Mouse (Mus musculus) fat pad, adult 2 months (tissue): ENCODE data around the gene Wwox.

Experiments
- DNase-seq: peaks from one replicate; pipeline ENCODE4 v3.0.0-alpha.2; 2011; ENCODE audit warnings: low read depth, low spot score; ENCODE audit errors: extremely low read depth

Gene Wwox

DNA sequence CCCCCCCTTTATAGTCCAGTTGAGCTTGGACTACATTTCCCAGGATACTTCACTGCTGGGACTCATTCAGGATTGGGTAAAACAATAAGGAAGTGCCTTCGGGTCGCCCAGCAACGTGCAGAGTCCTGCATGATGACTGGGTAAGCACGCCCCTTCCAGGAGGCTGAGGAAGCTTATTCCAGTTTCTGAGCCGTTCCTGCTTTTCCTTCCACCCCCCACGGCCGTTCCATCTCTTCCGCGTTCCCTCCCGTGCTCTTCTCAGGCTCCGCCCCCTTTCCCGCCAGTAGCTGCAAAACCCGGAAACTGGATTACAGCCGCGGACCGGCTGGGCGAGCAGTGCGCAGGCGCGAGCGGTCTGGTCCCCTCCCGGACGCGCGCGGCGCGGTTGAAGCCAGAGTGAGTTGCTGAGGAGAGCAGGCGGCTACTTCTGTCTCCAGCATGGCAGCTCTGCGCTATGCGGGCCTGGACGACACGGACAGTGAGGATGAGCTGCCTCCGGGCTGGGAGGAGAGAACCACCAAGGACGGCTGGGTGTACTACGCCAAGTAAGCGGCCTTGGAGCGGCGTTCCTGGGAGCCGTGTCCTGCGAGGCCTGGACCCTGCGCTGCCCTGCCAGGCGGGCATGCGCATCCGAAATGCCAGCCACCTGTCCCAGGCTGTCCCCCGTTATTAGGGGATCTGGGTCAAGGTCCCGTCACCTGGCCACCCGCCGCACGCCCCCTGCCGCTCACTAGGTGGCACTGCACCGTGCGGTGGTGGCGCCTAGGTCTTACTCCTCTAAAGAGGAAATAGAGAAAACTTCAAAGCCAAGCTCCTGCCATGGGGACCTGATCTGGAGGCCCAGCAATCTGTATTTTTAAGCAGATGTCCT is at the start of gene Wwox:
TSS of gene Wwox (plus strand) at position 322 of the 871 bp plus-strand sequence.
- peak; percentile 88 for DNase-seq

DNA sequence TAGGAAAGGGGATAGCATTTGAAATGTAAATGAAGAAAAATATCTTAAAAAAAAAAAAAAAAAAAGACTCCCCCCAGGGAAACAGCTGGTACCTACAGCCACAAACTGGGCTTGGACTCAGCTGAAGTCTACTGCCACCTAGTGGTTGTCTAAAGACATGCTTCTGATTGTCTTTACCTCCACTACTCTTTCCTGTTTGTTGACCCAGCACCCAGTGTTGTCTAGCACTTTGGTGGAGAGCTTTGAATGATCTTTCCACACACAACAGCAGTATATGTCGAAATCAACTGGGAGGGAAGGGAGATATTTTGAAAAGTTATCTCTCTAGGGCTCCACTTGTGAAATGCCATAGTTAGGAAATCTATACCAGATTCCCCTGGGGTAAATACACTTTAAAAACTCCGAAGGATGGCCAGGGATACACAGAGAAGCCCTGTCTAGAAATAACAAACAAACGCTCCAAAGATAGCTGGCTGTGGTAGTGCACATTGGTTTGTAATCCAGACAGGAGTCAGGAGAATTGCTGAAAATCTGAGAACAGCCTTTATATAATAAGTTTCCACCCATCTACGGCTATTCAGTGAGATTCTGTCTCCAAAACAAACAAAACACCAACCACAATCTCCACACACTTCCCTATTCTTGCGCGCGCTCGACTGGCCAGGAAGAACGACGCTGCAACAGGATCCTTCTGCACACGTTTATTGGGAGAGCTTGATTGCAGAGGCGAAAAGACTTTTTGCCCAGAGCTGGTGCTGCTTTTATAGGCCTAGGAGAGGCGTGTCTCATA is 48.8 kb upstream of the Wwox start:
- DNase-seq, result peak; percentile 42

DNA sequence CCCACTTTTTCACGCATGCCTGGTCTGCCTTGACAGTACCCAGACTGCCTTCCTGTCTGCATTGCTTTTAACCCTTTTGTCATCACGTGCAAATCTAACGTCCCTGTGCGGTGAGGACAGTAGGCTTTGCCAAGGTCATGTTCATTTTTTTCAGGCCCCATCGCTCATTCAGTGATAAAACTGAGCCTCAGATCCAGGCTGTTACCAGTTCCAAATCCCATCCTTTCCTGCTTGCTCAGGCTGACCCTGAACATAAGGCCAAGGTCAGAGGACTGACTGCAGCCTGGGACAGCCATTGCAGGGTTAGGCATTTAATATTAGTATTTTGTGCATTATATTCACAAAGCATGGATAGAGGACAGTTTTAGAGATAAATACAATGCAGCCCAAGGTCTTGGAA is 41.1 kb upstream of the Wwox start:
- no peak for DNase-seq

DNA sequence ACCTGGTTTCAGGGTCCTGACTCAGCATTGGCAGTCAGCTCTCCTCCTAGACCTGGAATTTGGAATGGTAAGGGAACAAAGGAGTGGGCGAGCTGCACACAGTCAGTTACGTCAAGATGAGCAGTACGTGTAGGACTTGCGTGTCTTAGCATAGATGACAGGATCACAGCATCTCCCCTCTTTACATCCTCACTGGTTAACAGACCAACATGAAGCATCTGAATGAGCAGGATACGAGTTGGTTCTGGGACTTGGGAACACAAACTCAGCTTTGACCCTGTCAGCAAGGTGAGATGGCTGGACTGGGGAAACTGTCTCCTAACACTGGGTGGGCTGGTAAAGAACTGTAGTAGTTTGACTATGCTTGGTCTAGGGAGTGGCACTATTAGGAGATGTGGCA is 40.2 kb upstream of the Wwox start:
- no peak for DNase-seq

DNA sequence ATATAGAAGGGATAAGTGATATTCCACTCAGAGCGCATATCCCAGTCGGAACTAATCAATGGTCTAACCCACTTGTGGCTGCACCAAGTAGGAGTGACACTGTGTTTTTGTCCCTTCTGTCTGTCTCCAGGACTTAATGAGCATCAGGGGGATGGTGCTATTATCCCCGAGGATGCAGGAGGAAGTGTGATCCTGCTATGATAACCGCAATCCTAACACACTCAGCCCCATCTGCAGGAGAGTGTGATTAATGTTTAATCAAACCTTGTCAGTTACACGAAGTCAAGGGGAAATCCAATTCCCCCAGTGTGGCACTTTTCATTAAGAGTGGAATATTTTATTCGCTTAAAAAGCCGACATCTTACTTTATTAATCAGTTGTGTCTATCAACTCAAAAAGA is 37.8 kb upstream of the Wwox start:
- no peak for DNase-seq

DNA sequence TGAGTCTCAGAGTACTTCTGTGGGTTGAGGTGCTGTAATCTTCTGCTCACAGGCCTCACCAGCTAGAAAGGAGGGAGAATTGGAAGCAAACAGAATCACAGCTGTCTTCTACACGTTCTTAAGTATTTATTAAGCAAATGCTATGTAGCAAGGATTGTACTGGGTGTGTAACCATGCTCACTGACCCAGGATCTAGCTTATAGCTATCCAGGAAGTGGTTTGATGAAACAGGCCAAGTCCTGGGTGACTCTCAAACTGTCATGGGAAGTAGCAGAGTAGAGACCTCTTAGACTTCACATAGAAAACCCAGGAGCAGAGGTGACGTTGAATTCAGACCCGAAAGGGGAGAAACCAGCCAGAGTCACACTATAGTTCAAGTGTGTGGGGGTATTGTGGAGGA is 28.0 kb upstream of the Wwox start:
- no peak for DNase-seq

DNA sequence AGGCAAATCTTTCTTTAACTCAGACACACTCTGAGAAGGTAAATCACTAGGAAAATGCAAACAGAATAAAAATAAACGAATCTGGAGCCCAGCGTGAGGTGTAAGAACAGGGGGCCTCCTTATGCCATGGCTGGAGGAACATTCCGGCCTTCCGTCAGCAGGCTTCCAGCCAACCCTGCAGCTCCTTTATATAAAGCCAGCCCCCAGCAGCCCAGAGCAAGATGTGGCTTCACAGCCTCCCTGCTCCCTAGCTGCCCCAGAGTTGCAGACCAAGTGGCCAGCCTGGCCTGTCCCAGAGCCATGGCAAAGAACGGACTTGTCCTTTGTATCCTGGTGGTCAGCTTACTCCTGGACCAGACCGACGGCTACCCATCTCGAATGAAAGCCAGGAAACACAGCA is 21.7 kb upstream of the Wwox start, which contains the start of gene Clec3a:
TSS of gene Clec3a (plus strand) at position 301 of the 400 bp plus-strand sequence.
- no peak for DNase-seq

DNA sequence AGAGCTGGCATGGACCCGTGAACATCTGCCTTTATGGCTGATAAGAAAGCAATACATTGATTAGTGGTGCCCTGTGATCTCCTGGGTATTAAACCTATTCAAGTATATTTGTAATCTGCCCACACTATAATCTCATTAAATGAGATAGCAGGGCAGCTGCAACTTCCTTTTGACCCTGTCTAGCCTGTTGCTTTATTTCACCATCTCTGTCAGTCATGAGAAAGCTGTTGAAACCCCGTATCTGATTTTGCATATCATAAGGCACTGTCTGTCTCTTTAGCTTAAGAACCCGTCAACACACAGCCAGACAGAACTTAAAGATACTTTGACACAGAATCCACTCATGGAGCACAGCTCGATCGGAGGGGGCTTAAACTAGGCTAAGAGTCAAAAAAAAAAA is 21.0 kb upstream of the Wwox start:
- DNase-seq, result no peak

DNA sequence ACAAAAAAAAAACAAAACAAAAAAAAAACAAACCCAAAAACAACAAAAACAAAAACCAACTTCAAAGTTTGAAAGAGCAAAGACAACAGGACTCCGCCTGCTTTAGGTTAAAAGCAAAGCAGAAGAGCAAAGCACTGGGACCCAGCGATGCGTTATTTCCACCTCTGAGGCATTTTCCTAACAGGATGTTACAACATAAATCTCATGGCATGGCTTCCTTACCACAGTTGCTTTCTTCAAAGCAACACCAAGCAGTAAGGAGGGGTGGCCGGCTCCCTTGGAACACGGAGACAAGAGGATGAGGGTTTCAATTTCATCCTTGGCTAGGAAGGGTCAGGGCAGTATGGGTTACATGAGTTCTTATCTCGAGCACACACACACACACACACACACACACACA is 20.6 kb upstream of the Wwox start:
- DNase-seq, result no peak

DNA sequence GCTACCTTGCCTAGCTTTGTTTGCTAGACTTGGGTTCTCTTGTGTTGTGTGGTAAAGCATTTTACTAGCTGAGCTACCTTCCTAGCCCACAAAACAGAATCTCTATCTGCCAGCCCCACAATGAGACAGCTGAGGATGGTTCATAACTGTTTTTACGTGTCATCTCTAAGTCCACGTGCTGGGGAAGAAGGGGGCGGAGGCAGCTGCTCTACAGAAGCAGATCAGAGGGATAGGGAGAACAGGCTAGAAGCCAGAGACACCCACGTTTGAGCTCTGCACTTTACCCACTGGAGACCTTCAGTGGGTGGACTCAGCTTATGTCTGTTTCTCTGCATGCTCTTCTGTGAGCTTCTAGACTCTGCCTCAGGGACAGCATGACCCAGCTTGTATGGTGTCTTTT is 17.9 kb upstream of the Wwox start:
- DNase-seq, result no peak

DNA sequence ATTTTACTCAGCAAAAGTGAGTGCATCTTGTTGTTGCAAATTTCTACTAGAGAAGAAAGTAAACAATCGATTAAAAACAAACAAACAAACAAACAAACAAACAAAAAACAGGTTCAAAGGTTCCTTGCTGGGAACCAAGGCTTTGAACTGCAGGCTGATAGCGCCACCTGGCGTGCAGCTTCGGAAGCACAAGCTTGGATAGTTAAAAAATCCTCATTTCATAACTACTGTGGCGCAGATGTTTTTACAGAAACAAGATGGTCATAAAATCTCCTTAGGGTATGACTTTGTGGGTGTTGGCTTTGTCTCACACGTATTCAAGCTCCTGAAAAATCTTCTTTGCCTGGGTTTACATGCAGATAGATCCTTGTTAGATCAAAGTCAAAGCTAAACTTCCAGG is 1.2 kb upstream of the Wwox start:
- no peak for DNase-seq

DNA sequence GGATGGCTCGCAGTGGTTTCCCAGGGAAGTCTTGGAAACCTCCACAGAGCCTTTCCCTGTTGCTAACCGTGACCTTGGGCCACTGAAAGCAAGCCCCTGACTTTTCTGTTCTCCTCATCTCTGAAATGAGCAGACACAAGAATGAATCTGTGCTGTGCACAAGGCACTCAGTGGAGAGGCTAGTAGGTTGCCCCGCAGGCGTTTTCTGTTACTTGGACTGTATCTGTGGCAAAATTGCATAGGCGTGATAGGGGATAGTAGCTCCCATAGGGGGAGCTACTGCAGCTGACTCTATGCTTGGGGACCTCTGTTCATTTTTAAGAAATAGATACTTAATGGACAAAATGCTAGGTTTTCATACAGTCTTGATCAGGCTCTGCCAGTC is 742 bp downstream of the Wwox start:
- no peak for DNase-seq

DNA sequence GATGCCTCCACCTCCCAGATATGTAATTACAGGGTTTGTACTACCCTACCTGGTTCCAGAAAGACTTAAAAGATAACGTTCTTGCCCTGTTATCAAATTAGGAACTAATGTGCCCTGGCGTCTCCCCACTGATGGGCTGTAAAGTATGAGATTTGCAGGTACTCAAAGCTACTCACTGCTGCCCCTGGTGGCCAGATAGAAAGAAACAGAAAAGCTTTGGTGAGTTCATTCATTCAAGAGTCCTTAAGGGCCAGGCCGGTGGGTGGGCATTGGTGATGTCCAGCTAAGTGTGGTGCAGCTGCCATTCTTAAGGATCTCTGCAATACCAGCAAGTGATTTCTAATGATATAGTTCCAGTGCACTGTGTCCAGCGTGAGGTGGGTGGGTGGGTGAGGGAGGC is 2.2 kb downstream of the Wwox start:
- DNase-seq, result no peak

DNA sequence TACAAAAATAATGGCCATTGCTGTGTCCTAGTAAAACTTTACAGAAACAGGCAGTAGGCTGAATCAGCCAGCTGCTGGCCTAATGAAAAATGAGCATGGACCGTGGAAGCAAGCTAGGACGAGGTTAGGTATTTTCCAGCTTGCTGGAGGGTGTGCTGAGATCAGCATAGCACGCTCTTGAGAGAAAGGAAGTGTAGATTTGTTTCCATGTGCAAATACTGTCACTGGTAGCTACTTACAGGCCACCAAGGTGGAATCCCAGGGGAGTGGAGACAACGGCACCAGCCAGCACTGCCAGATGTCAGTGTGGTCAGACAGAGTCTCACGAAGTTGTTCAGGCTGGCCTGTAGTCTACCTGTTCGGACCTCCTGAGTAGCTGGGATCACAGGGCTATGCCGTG is 7.4 kb downstream of the Wwox start:
- DNase-seq, result no peak

DNA sequence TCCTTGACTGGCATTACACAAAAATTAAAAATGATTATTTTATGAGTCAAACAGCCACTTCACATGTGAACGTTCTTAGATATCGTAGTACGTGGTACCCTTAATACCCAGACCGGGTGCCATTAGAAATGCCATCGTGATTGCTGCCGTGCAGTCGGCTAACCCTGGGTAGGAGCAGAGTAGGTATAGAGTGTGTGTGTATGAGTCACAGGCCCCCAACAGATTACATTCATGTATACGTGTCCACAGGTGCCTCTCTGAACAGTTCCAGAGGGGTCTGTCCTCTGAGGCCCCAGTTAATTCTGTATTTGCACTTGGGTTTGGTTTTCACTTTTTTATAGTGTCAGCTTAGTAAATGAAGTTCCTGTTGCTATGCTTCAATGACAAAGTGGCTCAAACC is 12.8 kb downstream of the Wwox start:
- no peak for DNase-seq

DNA sequence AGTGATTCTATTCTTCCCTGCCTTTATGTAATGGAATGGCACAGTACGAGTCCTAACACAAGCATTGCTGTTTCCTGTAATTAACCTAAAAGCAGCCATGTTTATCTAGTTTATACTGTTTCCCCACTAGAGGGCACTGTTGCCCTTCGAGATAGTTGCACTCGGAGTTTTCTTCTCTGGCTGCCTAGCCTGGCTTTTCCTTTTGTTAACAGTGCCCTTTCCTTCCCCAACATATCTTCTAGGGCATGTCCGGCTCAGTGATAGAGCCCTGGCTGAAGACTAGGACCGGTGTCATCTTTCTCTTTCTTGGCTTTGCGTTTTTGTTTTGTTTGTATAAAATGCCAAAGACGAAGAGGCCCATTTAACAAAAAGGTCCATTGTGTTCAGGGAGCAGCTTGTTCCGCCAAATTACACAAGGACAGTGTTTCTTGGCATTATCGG is 13.3 kb downstream of the Wwox start:
- peak; percentile 67 for DNase-seq

DNA sequence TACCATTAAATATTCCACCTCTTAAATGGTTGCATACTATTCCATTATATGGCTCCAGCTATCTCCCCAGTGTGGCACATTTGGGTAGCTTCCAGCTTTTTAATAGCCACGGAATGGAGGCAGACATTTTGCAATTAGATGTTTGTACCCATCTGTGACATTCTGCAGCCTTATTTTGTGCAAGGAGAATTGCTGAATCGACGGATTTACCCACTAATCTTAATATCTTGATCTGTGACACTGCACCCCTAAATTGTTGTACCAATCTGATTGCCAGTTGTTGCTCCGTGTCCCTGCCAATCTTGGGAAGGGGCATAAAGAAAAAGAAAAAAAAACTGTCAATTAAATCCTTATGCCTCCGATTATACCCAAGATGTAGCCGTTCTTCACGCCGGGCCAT is 15.8 kb downstream of the Wwox start:
- DNase-seq, result no peak

DNA sequence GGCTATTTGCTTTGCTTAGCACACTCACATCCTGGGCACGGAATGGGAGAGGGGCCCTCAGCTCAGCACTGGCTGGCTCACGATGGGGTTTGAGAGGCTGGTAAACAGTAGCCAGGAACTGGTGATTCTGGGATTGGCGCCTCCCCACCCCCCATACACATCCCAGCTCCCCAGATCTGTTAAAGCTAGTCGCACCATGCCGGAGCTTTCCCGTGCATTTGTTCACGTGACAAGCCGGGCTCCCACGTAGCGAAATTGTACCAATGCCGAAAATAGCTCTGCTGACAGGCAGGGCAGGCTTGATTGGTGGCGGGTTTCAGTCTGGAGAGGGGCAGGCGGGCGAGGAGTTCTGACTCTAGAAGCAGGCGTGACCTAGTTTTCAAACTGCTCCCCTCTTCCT is 16.5 kb downstream of the Wwox start:
- no peak for DNase-seq

DNA sequence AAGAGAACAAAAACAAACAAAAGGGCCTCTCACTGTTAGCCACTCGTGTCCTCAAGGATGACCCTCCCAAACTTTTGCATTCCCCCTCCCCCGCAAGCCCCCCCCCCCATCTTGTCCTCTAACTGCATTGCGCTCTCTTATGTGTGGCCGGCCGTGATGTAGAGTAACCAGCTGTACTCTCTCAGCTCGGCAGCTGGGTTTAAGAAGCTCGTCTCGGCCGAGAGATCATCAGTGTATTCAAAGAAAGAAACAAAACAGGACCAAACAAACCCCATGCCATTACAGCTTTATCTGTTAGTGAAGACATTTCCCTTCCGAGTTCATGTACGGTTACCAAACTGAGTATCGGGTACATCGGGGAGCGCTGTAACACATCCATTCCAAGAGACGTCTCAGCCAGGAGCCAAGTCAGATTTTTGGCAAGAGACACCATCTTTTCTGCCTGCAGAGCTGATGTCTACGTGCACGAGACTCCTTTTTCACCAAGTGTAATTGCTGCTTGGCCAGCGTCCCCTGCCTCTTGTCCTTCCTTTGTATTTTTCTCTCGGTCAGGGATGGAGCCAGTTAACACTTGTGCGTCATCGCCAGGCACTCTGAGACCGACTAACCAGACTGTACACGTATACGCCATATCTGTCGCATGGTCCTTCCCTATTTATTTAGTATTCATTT is 18.8 kb downstream of the Wwox start:
- DNase-seq, result no peak

DNA sequence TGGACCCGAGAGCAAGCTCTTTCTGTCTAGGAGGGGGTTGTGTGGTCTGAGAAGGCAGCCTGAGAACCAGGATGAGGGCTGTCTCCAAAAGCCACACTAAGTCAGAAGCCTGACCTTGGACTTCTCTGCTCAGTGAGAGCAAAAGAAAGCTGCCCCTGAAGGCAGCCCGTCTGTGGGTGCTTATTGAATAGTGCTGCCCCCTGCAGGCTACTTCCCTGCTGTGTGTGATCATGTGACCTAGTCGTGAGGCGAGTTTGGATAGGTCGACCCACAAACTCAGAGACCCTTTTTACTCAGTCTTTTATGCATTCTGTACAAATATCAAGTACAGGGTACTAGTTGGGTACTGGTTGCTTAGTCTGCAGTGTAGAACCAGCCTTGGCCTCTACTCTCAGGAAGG is 21.1 kb downstream of the Wwox start:
- DNase-seq, result no peak

DNA sequence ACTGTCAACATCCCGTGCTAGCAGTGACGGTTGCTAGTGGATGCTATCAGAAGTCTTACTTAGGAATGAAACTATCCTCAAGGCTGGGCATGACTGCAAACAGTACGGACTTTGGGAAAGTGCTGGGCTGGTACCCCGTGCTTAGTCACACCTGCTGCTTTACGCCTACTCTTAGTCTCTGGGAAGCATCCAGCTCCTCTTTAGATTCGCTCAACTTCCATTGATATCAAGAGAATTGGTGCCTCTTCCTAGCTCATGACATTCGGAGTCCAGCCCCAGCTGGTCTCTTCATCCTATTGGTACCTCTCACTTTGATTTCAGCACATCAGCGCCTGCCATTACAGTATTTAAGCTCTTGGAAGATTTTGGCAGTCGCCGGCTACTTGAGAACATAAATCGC is 23.1 kb downstream of the Wwox start:
- no peak for DNase-seq

DNA sequence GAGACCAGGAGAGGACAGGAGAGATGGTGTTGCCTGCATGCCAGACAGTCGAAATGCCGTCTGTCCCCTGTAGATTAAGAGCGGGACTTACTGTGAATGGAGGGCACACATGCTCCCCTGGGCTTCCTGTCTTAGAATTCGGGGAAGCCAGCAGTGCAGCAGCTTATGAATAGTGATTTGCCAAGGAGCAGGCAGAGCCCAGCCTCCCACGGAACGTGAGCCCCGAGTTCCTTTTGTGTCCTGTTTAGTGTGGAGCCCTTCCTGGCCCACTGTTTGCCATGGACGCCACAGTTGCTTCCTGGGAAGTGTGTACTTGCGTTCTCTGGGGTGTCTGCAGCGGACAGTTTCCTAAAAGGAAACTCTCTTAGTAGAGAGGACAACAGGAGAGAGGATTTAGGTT is 23.9 kb downstream of the Wwox start:
- DNase-seq, result no peak
